Mouse (Mus musculus) hindbrain, embryonic 14.5 days (tissue): Measurements from ENCODE around the gene Cyp2d10. TPM values are rescaled to one million over a fixed set of nuclear protein-coding genes. Genes with fewer than 3 reads are reported as not detected.
"Not testable (repeated sequence)": the region's sequence is repeated elsewhere in the genome, so short reads cannot be mapped to it uniquely, and the experiment has no call there.

Experiments
- ATAC-seq: fragments of 200-750 bp; cut with Nextera tagmentation; 2 replicates; pipeline ENCODE4 v1.8.0; 2017; ENCODE audit warnings: moderate number of reproducible peaks, mild to moderate bottlenecking, moderate TSS enrichment, moderate library complexity; ENCODE audit not compliant: low FRiP score
- DNase-seq: peaks from one replicate; pipeline ENCODE4 v3.0.0-alpha.2; 2015; ENCODE audit warnings: low spot score
- H3K27ac ChIP-seq: fragments of 300-500 bp; sonication (generic); 2 replicates; pipeline ENCODE4 v1.5.1; 2014; ENCODE audit warnings: mild to moderate bottlenecking, moderate library complexity
- H3K27me3 ChIP-seq: fragments of 300-500 bp; sonication (generic); 2 replicates; pipeline ENCODE4 v1.6.1; 2014; ENCODE audit warnings: mild to moderate bottlenecking, low read length, mixed read lengths; ENCODE audit not compliant: control insufficient read depth, insufficient read depth
- H3K36me3 ChIP-seq: fragments of 300-500 bp; sonication (generic); replicated peaks from 2 replicates; pipeline ENCODE4 v1.6.1; 2014; ENCODE audit not compliant: control insufficient read depth, insufficient read depth
- H3K4me1 ChIP-seq: fragments of 300-500 bp; sonication (generic); replicated peaks from 2 replicates; pipeline ENCODE4 v1.6.1; 2014; ENCODE audit warnings: antibody characterized with exemption, low read length, mixed read lengths; ENCODE audit not compliant: control insufficient read depth, insufficient read depth
- H3K4me2 ChIP-seq: fragments of 300-500 bp; sonication (generic); replicated peaks from 2 replicates; pipeline ENCODE4 v1.6.1; 2014; ENCODE audit warnings: mild to moderate bottlenecking, moderate library complexity
- H3K4me3 ChIP-seq: fragments of 300-500 bp; sonication (generic); replicated peaks from 2 replicates; pipeline ENCODE4 v1.5.1; 2014; ENCODE audit warnings: mild to moderate bottlenecking, low read length
- H3K9ac ChIP-seq: fragments of 300-500 bp; sonication (generic); 2 replicates; pipeline ENCODE4 v1.6.1; 2014
- H3K9me3 ChIP-seq: fragments of 300-500 bp; sonication (generic); 2 replicates; pipeline ENCODE4 v1.6.1; 2016; ENCODE audit warnings: low read length; ENCODE audit not compliant: control insufficient read depth
- WGBS: fragments of 180-500 bp; shearing (Covaris S2); extraction: QIAGEN DNeasy Blood & Tissue Kit; methylation state at CpG from one replicate; pipeline ENCODE4 v1.1.7; 2014; 5-methylcytosine and 5-hydroxymethylcytosine counted together
- polyA plus RNA-seq: library from polyadenylated mRNA; unstranded; fragments of >200 nt; fragmentation: Nextera tagmentation; extraction: Ambion mirVana; gene quantifications from 2 replicates; pipeline ENCODE4 v1.2.1, GENCODE M21; 2014

Cyp2d10 gene
- polyA plus RNA-seq, 1 experiment from 2014 or later: not detected

GRCm38 (mm10) chr15:82372991-82373390, 34.0 kb downstream of the Cyp2d10 start:
- 89% methylated on average over 5 of the region's 5 CpGs for WGBS
- Histone ChIP-seq H3K36me3 (no peaks in the 10 kb centered on the region), H3K9me3 (no peaks in the 10 kb centered on the region), H3K4me3 (no peak overlapping the region), H3K27ac (no peak overlapping the region), H3K4me2 (no peak overlapping the region), H3K9ac (no peak overlapping the region), H3K27me3 (no peaks in the 10 kb centered on the region), H3K4me1 (no peaks in the 10 kb centered on the region)
- no peak for ATAC-seq
- no peak for DNase-seq

- WGBS: 93% methylated on average over 6 of the region's 6 CpGs
- no peaks in the 10 kb centered on the region for H3K36me3 ChIP-seq
Measured at GRCm38 (mm10) chr15:82372446-82372845, 34.5 kb downstream of the Cyp2d10 start.

GRCm38 (mm10) chr15:82368851-82369250, 38.1 kb downstream of the Cyp2d10 start:
- Histone ChIP-seq H3K9ac (no peak overlapping the region), H3K4me2 (no peak overlapping the region), H3K27me3 (no peaks in the 10 kb centered on the region), H3K27ac (no peak overlapping the region), H3K4me3 (no peak overlapping the region), H3K9me3 (no peaks in the 10 kb centered on the region), H3K36me3 (no peaks in the 10 kb centered on the region), H3K4me1 (no peaks in the 10 kb centered on the region)
- DNase-seq: no peak
- WGBS: 85% methylated on average over 1 of the region's 1 CpGs
- ATAC-seq: no peak

More at GRCm38 (mm10) chr15:82372446-82372845, 34.5 kb downstream of the Cyp2d10 start:
- Histone ChIP-seq H3K4me1 (no peaks in the 10 kb centered on the region), H3K4me3 (no peak overlapping the region), H3K27me3 (no peaks in the 10 kb centered on the region), H3K27ac (no peak overlapping the region), H3K9ac (no peak overlapping the region), H3K9me3 (no peaks in the 10 kb centered on the region), H3K4me2 (no peak overlapping the region)
- no peak for ATAC-seq
- DNase-seq: no peak

- no peak for DNase-seq
- Histone ChIP-seq H3K4me2 (no peak overlapping the region), H3K4me1 (no peaks in the 10 kb centered on the region), H3K27ac (no peak overlapping the region), H3K4me3 (no peak overlapping the region), H3K36me3 (no peaks in the 10 kb centered on the region), H3K27me3 (no peaks in the 10 kb centered on the region), H3K9me3 (no peaks in the 10 kb centered on the region), H3K9ac (no peak overlapping the region)
- 93% methylated on average over 4 of the region's 4 CpGs for WGBS
- ATAC-seq: no peak
Measured at GRCm38 (mm10) chr15:82368146-82368545, 38.8 kb downstream of the Cyp2d10 start.

GRCm38 (mm10) chr15:82364561-82364960, 42.4 kb downstream of the Cyp2d10 start:
- not testable (repeated sequence) for H3K4me3 ChIP-seq, H3K27ac ChIP-seq, H3K9me3 ChIP-seq, H3K9ac ChIP-seq, H3K36me3 ChIP-seq, ATAC-seq, H3K27me3 ChIP-seq, H3K4me1 ChIP-seq, DNase-seq, H3K4me2 ChIP-seq
- WGBS: 12% methylated on average over 6 of the region's 9 CpGs

GRCm38 (mm10) chr15:82363801-82364200, 43.2 kb downstream of the Cyp2d10 start:
- WGBS: 86% methylated on average over 7 of the region's 12 CpGs

GRCm38 (mm10) chr15:82362234-82362633, 44.8 kb downstream of the Cyp2d10 start:
- Histone ChIP-seq H3K36me3 (no peaks in the 10 kb centered on the region), H3K9ac (no peak overlapping the region), H3K9me3 (no peaks in the 10 kb centered on the region), H3K4me3 (no peak overlapping the region), H3K4me1 (no peaks in the 10 kb centered on the region), H3K27me3 (no peaks in the 10 kb centered on the region), H3K4me2 (no peak overlapping the region), H3K27ac (no peak overlapping the region)
- WGBS: 98% methylated on average over 4 of the region's 4 CpGs
- no peak for ATAC-seq
- DNase-seq: no peak

More at GRCm38 (mm10) chr15:82363801-82364200, 43.2 kb downstream of the Cyp2d10 start:
- H3K9me3 ChIP-seq, H3K4me3 ChIP-seq, H3K4me1 ChIP-seq, ATAC-seq, H3K27ac ChIP-seq, H3K36me3 ChIP-seq, DNase-seq, H3K4me2 ChIP-seq, H3K27me3 ChIP-seq, H3K9ac ChIP-seq: not testable (repeated sequence)

GRCm38 (mm10) chr15:82361459-82362018, 45.5 kb downstream of the Cyp2d10 start:
- Histone ChIP-seq H3K4me3 (no peak overlapping the region), H3K4me2 (no peak overlapping the region), H3K4me1 (no peaks in the 10 kb centered on the region), H3K9me3 (no peaks in the 10 kb centered on the region), H3K36me3 (no peaks in the 10 kb centered on the region), H3K27ac (no peak overlapping the region), H3K9ac (no peak overlapping the region), H3K27me3 (no peaks in the 10 kb centered on the region)
- 79% methylated on average over 11 of the region's 11 CpGs for WGBS
- no peak for DNase-seq
- no peak for ATAC-seq

- peaks cover 8% of the 10 kb centered on the region; the same call in 1 of the 2 replicates for H3K4me1 ChIP-seq
- no peak overlapping the region for H3K27ac ChIP-seq
- no peak overlapping the region for H3K4me3 ChIP-seq
- DNase-seq (no peak), ATAC-seq (no peak)
- no peaks in the 10 kb centered on the region for H3K9me3 ChIP-seq
- H3K27me3 ChIP-seq: no peaks in the 10 kb centered on the region
- no peak overlapping the region for H3K9ac ChIP-seq
- 66% methylated on average over 22 of the region's 22 CpGs for whole genome bisulfite sequencing
- H3K36me3 ChIP-seq: no peaks in the 10 kb centered on the region
- no peak overlapping the region for H3K4me2 ChIP-seq
Measured at GRCm38 (mm10) chr15:82358431-82359260, 48.3 kb downstream of the Cyp2d10 start.
